Mouse (Mus musculus) forebrain, embryonic 12.5 days (tissue): ENCODE measurements around the gene Vmn1r85. TPM values are rescaled to one million over a fixed set of nuclear protein-coding genes. Genes with fewer than 3 reads are reported as not detected.
A peak's percentile ranks its signal among the peaks of the same experiment; 100 is the strongest.

Experiments
- ATAC-seq: fragments of 200-750 bp; cut with Nextera tagmentation; 2 replicates; pipeline ENCODE4 v1.8.0; 2017; ENCODE audit warnings: moderate TSS enrichment; ENCODE audit not compliant: low FRiP score
- H3K27ac ChIP-seq: fragments of 300-500 bp; sonication (generic); 2 replicates; pipeline ENCODE4 v1.5.1; 2016; ENCODE audit warnings: mild to moderate bottlenecking
- H3K27me3 ChIP-seq: fragments of 300-500 bp; sonication (generic); 2 replicates; pipeline ENCODE4 v1.6.1; 2016; ENCODE audit warnings: mild to moderate bottlenecking
- H3K36me3 ChIP-seq: fragments of 300-500 bp; sonication (generic); replicated peaks from 2 replicates; pipeline ENCODE4 v1.6.1; 2016; ENCODE audit warnings: mild to moderate bottlenecking
- H3K4me1 ChIP-seq: fragments of 300-500 bp; sonication (generic); 2 replicates; pipeline ENCODE4 v1.6.1; 2016
- H3K4me2 ChIP-seq: fragments of 300-500 bp; sonication (generic); 2 replicates; pipeline ENCODE4 v1.6.1; 2016; ENCODE audit warnings: mild to moderate bottlenecking, moderate library complexity
- H3K4me3 ChIP-seq: fragments of 300-500 bp; sonication (generic); replicated peaks from 2 replicates; pipeline ENCODE4 v1.5.1; 2016; ENCODE audit warnings: mild to moderate bottlenecking
- H3K9ac ChIP-seq: fragments of 300-500 bp; sonication (generic); 2 replicates; pipeline ENCODE4 v1.6.1; 2016; ENCODE audit warnings: mild to moderate bottlenecking
- H3K9me3 ChIP-seq: fragments of 300-500 bp; sonication (generic); 2 replicates; pipeline ENCODE4 v1.6.1; 2016
- WGBS: fragments of 180-500 bp; shearing (Covaris S2); methylation state at CpG from one replicate; pipeline ENCODE4 v1.1.7; 2016; 5-methylcytosine and 5-hydroxymethylcytosine counted together
- polyA plus RNA-seq: library from polyadenylated mRNA; unstranded; fragments of >200 nt; fragmentation: Nextera tagmentation; extraction: Ambion mirVana; gene quantifications from 2 replicates; pipeline ENCODE4 v1.2.1, GENCODE M21; 2016

Gene Vmn1r85
- polyA plus RNA-seq, 1 experiment from 2014 or later: not detected

GRCm38 (mm10) chr7:13053501-13053900 is 41.5 kb downstream of the Vmn1r85 start:
- Histone ChIP-seq H3K9me3 (no peaks in the 10 kb centered on the region), H3K27ac (peak overlapping the region; percentile 96; the same call in 1 of the 2 replicates), H3K4me3 (peak overlapping the region; percentile 55), H3K27me3 (no peaks in the 10 kb centered on the region), H3K36me3 (no peaks in the 10 kb centered on the region), H3K4me1 (peaks cover 6% of the 10 kb centered on the region; the same call in 1 of the 2 replicates), H3K4me2 (peak overlapping the region; percentile 59), H3K9ac (peak overlapping the region; percentile 64; the same call in 1 of the 2 replicates)
- ATAC-seq: no peak
- WGBS: 95% methylated on average over 2 of the region's 2 CpGs

DNA sequence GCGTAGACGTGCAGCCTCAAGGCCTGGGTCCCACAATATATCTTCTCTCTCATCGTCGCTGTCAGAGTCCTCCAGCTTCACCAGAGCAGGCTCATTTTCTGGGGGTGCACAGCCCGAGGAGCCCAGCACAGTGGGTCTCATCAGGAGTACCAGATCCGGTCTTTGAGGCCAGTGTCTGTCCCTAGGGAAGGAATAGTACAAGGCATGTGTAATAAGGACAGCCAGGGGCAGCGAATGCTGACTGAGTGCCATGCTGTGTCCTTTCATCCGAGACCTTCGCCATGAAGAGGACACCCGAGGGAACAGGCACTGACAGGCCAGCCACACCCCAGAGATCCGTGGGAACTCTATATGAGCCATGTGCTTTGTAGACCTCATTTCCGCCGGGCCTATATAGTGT is 42.0 kb downstream of the Vmn1r85 start:
- no peak overlapping the region for H3K27ac ChIP-seq
- ATAC-seq: no peak
- no peak overlapping the region for H3K4me3 ChIP-seq
- H3K9me3 ChIP-seq: no peaks in the 10 kb centered on the region
- no peak overlapping the region for H3K4me2 ChIP-seq
- H3K36me3 ChIP-seq: no peaks in the 10 kb centered on the region
- WGBS: 91% methylated on average over 13 of the region's 13 CpGs
- peaks cover 6% of the 10 kb centered on the region; the same call in 1 of the 2 replicates for H3K4me1 ChIP-seq
- H3K27me3 ChIP-seq: no peaks in the 10 kb centered on the region
- no peak overlapping the region for H3K9ac ChIP-seq

GRCm38 (mm10) chr7:13046084-13046483 is 48.9 kb downstream of the Vmn1r85 start:
- Histone ChIP-seq H3K4me3 (no peak overlapping the region), H3K9ac (no peak overlapping the region), H3K36me3 (no peaks in the 10 kb centered on the region), H3K4me1 (peaks cover 14% of the 10 kb centered on the region), H3K27me3 (peaks cover 47% of the 10 kb centered on the region), H3K4me2 (no peak overlapping the region), H3K9me3 (0 out of 2 replicates have a peak, but pooled peaks cover 5% of the 10 kb centered on the region), H3K27ac (no peak overlapping the region)
- 9% methylated on average over 2 of the region's 2 CpGs for WGBS
- peak; percentile 53 for ATAC-seq

DNA sequence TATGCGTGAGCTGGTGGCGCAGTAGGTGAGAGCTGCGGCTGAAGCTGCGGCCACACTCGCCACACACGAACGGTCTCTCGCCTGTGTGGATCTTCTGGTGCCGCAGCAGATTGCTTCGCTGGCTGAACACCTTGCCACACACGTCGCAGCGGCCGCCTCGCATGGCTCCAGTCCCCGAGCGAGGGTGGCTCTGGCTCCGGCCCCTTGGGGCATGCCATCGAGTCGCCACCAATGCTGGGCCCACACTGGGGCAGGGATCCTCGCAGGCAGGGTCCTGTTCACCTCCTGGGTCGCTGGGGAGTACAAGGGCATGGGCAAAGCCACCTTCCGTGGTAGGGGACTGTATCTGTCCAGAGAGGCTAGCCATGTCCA is 50.7 kb downstream of the Vmn1r85 start:
- H3K36me3 ChIP-seq: no peaks in the 10 kb centered on the region
- H3K9ac ChIP-seq: peak overlapping the region; percentile 73
- H3K9me3 ChIP-seq: 0 out of 2 replicates have a peak, but pooled peaks cover 5% of the 10 kb centered on the region
- H3K27ac ChIP-seq: no peak overlapping the region
- H3K27me3 ChIP-seq: peaks cover 53% of the 10 kb centered on the region
- H3K4me1 ChIP-seq: peaks cover 17% of the 10 kb centered on the region
- H3K4me2 ChIP-seq: peak overlapping the region; percentile 85
- WGBS: 3% methylated on average over 23 of the region's 23 CpGs
- ATAC-seq: peak; percentile 31; the same call in 1 of the 2 replicates
- peak overlapping the region; percentile 48 for H3K4me3 ChIP-seq

DNA sequence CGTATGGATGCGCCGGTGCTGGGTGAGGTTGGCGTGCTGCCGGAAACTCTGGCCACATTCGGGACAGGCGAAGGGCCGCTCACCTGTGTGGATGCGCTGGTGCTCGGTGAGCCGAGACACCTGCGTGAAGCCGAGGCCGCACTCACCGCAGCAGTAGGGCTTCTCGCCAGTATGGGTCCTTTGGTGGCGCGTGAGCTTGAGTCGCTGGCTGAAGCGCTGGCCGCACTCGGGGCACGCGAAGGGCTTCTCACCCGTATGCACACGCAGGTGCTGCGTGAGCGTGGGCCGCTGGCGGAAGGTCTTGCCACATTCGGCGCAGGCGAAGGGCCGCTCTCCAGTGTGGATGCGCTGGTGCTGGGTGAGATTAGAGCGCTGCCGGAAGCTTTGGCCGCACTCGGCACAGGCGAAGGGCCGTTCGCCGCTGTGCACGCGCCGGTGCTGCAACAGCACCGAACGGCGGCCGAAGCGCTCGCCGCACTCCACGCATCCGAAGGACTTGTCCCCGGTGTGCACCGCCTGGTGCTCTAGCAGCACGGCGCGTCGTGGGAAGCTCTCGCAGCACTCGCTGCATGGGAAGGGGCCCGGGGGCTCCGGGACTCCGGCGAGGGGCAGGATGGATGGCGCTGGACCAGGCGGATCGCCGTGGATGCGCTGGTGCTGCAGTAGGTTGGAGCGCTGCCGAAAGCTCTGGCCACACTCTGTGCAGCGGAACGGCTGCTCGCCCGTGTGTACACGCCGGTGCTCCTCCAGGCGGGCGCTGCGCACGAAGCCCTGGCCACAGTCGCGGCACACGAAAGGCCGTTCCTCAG is 51.3 kb downstream of the Vmn1r85 start:
- H3K4me1 ChIP-seq: peaks cover 22% of the 10 kb centered on the region
- H3K4me2 ChIP-seq: peak overlapping the region; percentile 85
- WGBS: 4% methylated on average over 88 of the region's 88 CpGs
- peaks cover 53% of the 10 kb centered on the region for H3K27me3 ChIP-seq
- H3K36me3 ChIP-seq: no peaks in the 10 kb centered on the region
- H3K9me3 ChIP-seq: 0 out of 2 replicates have a peak, but pooled peaks cover 5% of the 10 kb centered on the region
- ATAC-seq: peak; percentile 52
- H3K9ac ChIP-seq: peak overlapping the region; percentile 73
- peak overlapping the region; percentile 48 for H3K4me3 ChIP-seq
- H3K27ac ChIP-seq: no peak overlapping the region

- Histone ChIP-seq H3K9me3 (0 out of 2 replicates have a peak, but pooled peaks cover 5% of the 10 kb centered on the region), H3K9ac (peak overlapping the region; percentile 73), H3K4me3 (peak overlapping the region; percentile 48), H3K27ac (no peak overlapping the region), H3K4me2 (peak overlapping the region; percentile 85), H3K4me1 (peaks cover 24% of the 10 kb centered on the region), H3K27me3 (peaks cover 53% of the 10 kb centered on the region), H3K36me3 (no peaks in the 10 kb centered on the region)
- no peak for ATAC-seq
- WGBS: 40% methylated on average over 16 of the region's 16 CpGs
Measured at GRCm38 (mm10) chr7:13043120-13043444, 51.9 kb downstream of the Vmn1r85 start.

DNA sequence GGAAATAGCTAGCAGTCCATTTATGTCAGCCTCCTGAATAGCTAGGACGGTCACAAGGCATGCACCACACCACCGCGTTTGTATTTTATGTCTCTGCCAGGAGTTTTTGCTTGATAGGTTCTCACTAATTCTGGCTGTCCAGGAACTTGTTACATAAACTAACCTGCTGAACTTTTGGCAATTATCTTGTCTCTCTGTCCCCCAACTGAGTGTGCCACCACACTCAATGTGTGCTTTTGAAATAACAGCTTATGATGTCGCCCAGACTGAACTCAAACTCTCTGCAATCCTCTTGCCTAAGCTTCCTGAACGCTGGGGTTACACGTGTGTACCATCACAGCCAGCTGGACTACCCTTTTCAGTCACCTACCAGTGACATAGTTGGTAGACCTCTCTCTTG is 52.5 kb downstream of the Vmn1r85 start:
- 77% methylated on average over 6 of the region's 6 CpGs for WGBS
- ATAC-seq: no peak
- H3K27ac ChIP-seq: no peak overlapping the region
- no peak overlapping the region for H3K4me2 ChIP-seq
- peaks cover 24% of the 10 kb centered on the region for H3K4me1 ChIP-seq
- H3K27me3 ChIP-seq: peaks cover 53% of the 10 kb centered on the region
- H3K9me3 ChIP-seq: 0 out of 2 replicates have a peak, but pooled peaks cover 5% of the 10 kb centered on the region
- no peak overlapping the region for H3K9ac ChIP-seq
- no peaks in the 10 kb centered on the region for H3K36me3 ChIP-seq
- no peak overlapping the region for H3K4me3 ChIP-seq

DNA sequence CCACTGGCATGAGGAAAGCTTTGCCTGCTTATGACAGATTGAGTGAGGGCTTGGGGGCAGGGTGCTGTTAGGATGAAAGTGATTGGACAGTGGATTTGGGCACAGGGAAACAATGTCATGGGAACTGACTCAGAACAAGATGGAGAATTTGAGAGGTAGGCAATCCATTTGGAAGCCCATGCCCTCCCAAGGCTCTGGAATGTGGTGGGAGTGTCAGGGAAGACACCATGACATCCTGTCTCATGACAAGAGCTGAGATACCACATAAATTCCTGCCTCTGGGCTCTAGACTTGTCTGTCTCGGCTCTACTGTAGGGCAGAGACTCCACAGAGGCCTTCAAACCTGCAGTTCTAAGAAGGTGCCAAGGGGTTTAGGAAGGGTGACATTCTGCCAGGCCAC is 53.7 kb downstream of the Vmn1r85 start:
- 78% methylated on average over 1 of the region's 1 CpGs for WGBS
- H3K9ac ChIP-seq: no peak overlapping the region
- H3K27me3 ChIP-seq: peaks cover 53% of the 10 kb centered on the region

GRCm38 (mm10) chr7:13039181-13039580 is 55.8 kb downstream of the Vmn1r85 start:
- 0 out of 2 replicates have a peak, but pooled peaks cover 5% of the 10 kb centered on the region for H3K9me3 ChIP-seq
- peak overlapping the region; percentile 97 for H3K9ac ChIP-seq
- peaks cover 17% of the 10 kb centered on the region for H3K36me3 ChIP-seq
- peaks cover 41% of the 10 kb centered on the region for H3K4me1 ChIP-seq
- no peak for ATAC-seq
- 94% methylated on average over 1 of the region's 1 CpGs for WGBS
- peak overlapping the region; percentile 91 for H3K4me2 ChIP-seq
- H3K27me3 ChIP-seq: peaks cover 36% of the 10 kb centered on the region
- H3K27ac ChIP-seq: no peak overlapping the region
- peak overlapping the region; percentile 78 for H3K4me3 ChIP-seq

More for the DNA sequence above, 53.7 kb downstream of the Vmn1r85 start:
- Histone ChIP-seq H3K4me1 (peaks cover 32% of the 10 kb centered on the region), H3K27ac (no peak overlapping the region), H3K36me3 (peaks cover 4% of the 10 kb centered on the region), H3K4me2 (no peak overlapping the region), H3K4me3 (no peak overlapping the region), H3K9me3 (0 out of 2 replicates have a peak, but pooled peaks cover 5% of the 10 kb centered on the region)
- no peak for ATAC-seq

DNA sequence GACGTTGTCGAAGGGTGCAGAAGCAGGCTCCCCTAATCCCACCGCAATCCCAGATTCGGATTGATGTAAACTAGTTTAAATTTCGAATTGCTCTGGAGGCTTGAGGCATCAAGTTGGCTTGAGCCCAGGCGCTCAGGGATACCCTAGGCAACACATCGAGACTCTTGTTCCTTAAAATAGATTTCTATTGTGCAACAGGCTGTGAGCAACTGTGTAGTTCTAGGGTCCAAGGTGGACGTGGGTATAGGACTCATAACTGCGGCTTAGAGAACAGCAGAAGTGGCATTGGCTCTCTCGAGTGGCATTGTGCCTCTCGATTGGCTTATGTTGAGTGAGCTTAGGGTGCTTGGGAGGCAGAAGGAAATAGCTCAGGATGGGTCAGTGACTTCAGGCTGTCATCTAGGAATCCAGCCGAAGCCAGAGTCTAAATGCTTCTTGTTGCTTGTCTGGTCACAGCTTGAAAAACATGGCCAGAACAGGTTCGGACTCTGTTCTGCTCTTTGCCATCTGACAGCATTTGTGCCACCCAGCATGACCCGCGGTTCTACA is 56.3 kb downstream of the Vmn1r85 start:
- peak overlapping the region; percentile 91 for H3K4me2 ChIP-seq
- H3K27ac ChIP-seq: peak overlapping the region; percentile 100
- H3K27me3 ChIP-seq: peaks cover 32% of the 10 kb centered on the region
- H3K9ac ChIP-seq: peak overlapping the region; percentile 97
- H3K4me1 ChIP-seq: peaks cover 41% of the 10 kb centered on the region
- H3K9me3 ChIP-seq: 0 out of 2 replicates have a peak, but pooled peaks cover 3% of the 10 kb centered on the region
- ATAC-seq: no peak
- WGBS: 28% methylated on average over 15 of the region's 15 CpGs
- H3K36me3 ChIP-seq: peaks cover 17% of the 10 kb centered on the region
- peak overlapping the region; percentile 78 for H3K4me3 ChIP-seq

GRCm38 (mm10) chr7:13037901-13038555 is 56.9 kb downstream of the Vmn1r85 start, which contains the start of gene Ube2m:
Gene Ube2m, minus strand, starts transcription at chr7:13038275.
- peak; percentile 92 for ATAC-seq
- Histone ChIP-seq H3K4me1 (peaks cover 40% of the 10 kb centered on the region), H3K4me3 (peak within 1 kb of the TSS; percentile 78), H3K4me2 (peak within 1 kb of the TSS; percentile 91), H3K27me3 (peaks cover 25% of the 10 kb centered on the region), H3K9me3 (no peaks in the 10 kb centered on the region), H3K36me3 (peaks cover 22% of the 10 kb centered on the region), H3K9ac (peak within 1 kb of the TSS; percentile 97), H3K27ac (peak within 1 kb of the TSS; percentile 100)
- under 1% methylated on average over 51 of the region's 65 CpGs for WGBS

GRCm38 (mm10) chr7:13037366-13037765 is 57.6 kb downstream of the Vmn1r85 start:
- peaks cover 18% of the 10 kb centered on the region for H3K27me3 ChIP-seq
- H3K27ac ChIP-seq: peak overlapping the region; percentile 100
- peak; percentile 7; the same call in 1 of the 2 replicates for ATAC-seq
- peaks cover 29% of the 10 kb centered on the region for H3K36me3 ChIP-seq
- WGBS: under 1% methylated on average over 32 of the region's 33 CpGs
- peak overlapping the region; percentile 97 for H3K9ac ChIP-seq
- H3K9me3 ChIP-seq: no peaks in the 10 kb centered on the region
- H3K4me3 ChIP-seq: peak overlapping the region; percentile 78
- peak overlapping the region; percentile 91 for H3K4me2 ChIP-seq
- H3K4me1 ChIP-seq: peaks cover 47% of the 10 kb centered on the region
